Mouse (Mus musculus): ENCODE results near the gene Gm10203.
A peak's percentile ranks its signal among the peaks of the same experiment; 100 is the strongest.
"Not testable (repeated sequence)": the region's sequence is repeated elsewhere in the genome, so short reads cannot be mapped to it uniquely, and the experiment has no call there.

The Gm10203 gene

GRCm38 (mm10) chr6:149129870-149130269 lies at the start of gene Gm10203:
Gene Gm10203 (plus strand): TSS chr6:149130170.
- DNase-seq (ENCODE audit: low read depth): not testable (repeated sequence)

DNA sequence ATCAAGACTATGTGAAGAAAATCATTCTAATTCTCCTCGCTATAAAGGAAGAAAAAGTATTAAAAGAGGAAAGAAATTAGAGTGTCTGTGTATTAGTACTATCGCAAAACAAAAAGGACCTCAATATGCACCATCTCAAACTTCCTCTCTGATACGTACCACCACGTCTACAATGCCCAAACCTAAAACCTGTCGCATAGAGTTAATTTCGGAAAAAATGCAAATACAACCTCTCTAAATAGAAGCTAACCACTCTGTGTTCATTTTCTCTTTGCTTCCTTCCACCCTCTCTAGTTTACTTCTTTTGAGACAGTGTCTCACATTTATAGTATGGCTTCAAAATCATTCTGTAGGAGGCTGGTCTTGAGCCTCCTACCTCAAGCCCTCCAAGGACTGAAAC lies 37.6 kb upstream of the Gm10203 start:
- DNase-seq (ENCODE audit: low read depth): no peak

DNA sequence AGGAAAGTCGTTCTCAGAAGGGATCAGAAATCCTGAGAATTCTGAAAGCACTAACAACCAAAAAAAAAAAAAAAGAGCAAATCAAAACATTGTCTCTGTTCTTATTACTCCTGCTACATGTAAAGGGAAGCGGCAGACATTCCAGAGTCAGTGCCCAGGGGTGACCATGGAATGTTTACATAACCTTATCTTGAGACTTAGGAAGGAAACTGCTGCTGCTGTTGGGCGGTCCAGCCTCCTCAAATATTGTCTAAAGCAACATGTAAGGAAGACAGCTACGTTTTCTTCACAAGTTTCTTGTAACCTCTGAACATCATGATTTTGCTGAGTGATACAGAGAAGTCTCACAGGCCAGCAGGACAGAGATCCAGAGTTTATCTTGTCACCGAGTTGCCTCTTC lies 36.5 kb upstream of the Gm10203 start:
- DNase-seq (ENCODE audit: low read depth): no peak

DNA sequence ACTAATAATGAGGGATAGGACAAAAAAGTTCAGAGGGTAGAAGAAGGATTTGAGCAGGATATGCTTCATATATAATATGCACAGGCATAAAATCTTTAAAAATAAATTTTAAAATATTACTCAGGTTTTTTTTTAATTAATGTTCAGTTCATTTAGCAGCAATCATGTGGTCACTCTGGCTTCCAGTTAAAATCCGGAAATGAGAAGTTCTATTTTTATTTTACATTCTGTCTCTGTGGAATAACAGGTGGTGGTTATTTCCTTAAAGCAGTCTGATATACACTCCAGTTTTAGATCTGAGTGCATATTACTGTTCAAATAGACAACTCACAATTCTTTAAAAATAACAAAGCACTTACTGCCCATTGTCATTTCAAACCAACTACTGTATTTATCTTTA lies 35.4 kb upstream of the Gm10203 start:
- DNase-seq (ENCODE audit: low read depth): no peak

- no peak for DNase-seq (ENCODE audit: low read depth)
These were observed 34.6 kb upstream of the Gm10203 start for GRCm38 (mm10) chr6:149095389-149095788.

DNA sequence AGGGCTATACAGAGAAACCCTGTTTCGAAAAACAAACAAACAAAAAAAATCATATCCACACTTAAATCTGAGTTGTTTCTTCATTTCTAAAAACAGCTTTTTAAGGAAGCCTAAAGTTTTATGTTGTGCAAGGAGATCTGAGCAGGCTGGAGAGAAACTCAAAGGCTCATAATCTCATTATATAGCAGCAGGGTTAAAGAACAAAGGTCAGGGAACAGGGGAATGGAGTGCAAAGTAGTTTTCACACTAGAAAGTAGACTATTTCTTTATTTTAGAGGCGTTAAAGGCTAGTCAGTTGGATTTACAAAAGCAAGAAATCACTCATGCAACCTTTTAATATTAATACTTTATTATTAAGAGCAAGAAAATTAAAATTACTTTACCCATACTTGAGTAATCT lies 33.7 kb upstream of the Gm10203 start:
- no peak for DNase-seq (ENCODE audit: low read depth)

- DNase-seq (ENCODE audit: low read depth): no peak
These were observed 32.7 kb upstream of the Gm10203 start for GRCm38 (mm10) chr6:149097276-149097675.

GRCm38 (mm10) chr6:149098993-149099392 lies 31.0 kb upstream of the Gm10203 start:
- DNase-seq (ENCODE audit: low read depth): no peak

DNA sequence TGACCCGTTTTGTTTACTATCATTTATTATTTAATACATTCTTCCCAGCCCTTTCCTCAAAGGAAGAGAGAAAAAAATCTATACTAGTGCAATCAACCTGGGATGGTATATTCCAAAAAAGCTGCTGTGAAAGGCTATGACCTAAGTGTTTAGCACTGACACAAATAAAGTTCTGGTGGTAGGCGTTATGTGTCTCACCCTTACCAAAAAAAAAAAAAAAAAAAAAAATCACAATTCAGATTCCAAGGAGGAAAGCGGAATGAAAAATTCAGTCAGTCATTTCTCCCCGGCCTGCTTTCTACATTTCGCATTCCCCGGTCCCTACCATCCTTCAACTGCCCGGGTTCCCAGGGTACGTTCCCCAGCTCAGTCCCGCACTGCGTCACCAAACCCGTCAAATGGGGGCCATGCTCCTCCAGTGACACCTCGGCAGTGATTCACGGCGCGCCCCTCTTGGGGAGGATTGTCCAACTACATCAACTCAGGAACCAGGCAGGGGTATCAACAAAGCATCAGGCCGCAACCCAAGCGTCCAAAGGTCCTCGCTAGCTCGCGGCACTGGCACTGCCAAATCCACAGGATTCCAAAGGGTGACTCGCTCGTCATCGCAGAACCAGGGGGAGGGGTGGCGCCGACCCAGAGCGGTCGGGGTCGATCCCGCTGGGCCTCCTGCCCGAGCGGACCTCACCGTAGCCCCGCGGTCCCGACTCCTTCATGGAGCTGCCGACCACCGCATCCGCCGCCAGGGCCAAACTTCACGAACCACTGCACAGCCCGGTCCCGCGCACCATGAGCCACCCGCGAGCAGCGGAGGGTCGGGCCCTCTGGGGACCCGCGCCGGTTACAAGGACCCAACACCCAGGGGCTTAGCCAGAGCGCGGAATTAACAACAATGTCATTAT lies 29.5 kb upstream of the Gm10203 start:
- no peak for DNase-seq (ENCODE audit: low read depth)

GRCm38 (mm10) chr6:149101076-149101942 lies 28.7 kb upstream of the Gm10203 start, which contains the start of gene Dennd5b:
Gene Dennd5b (minus strand): TSS chr6:149101680.
- DNase-seq (ENCODE audit: low read depth): no peak

GRCm38 (mm10) chr6:149101943-149102243 lies 28.1 kb upstream of the Gm10203 start:
- no peak for DNase-seq (ENCODE audit: low read depth)

GRCm38 (mm10) chr6:149103451-149103850 lies 26.5 kb upstream of the Gm10203 start:
- no peak for DNase-seq (ENCODE audit: low read depth)

DNA sequence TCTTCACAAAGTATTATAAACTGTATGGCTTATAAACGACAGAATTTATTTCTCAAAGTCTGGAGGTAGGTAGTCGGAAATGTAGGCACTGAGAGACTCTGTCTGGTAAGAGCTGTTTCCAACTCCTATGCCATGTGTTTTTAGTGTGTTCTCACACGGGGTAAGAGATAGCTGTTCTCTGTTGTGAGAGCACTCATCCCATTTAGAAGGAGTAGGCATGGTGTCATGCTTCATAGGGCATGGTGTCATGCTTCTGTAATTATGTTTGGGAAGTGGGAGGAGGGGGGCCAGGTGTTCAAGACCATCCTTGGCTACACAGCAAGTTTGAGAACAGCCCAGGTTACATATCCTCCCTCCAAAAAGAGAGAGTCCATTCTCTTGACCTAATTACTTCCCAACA lies 22.4 kb upstream of the Gm10203 start:
- DNase-seq (ENCODE audit: low read depth): no peak

DNA sequence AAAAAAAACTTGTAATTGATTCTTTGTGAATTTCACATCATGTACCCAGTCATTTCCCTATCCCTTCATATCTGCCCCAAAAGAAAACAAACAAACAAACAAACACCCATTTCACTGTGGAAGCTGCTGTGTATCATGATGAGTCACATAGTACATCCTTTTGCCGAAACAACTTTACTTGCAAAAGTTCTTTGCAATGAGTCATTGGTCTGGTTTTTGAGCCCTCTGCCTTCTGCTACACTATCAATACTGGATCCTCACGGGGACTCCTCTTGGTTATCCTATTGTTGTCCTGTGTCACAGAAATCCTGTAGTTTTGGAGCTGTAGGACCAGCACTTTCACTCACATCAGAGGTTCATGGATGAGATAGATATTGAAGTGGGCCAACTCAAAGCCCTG lies 21.1 kb upstream of the Gm10203 start:
- DNase-seq (ENCODE audit: low read depth): no peak

GRCm38 (mm10) chr6:149116992-149117391 lies 13.0 kb upstream of the Gm10203 start:
- no peak for DNase-seq (ENCODE audit: low read depth)

- DNase-seq (ENCODE audit: low read depth): no peak
These were observed 11.0 kb upstream of the Gm10203 start for GRCm38 (mm10) chr6:149118935-149119334.

DNA sequence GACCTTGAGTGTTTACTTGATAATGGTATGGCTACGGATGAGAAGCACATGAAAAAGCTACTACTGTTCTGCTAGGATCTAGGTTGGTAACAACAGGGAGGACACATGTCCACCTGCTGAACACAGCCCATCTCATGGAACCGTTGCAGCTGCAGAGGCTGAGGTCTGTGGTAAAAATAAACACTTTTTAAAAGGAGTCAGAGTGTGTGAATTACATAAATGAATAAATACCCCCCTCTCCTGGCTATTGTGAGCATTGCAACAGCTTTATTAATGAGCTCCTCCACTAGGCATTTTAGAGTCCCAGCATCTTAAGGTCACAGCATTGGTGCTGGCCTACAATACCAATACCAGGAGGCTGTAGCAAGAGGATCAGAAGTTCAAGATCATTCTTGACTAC lies 10.1 kb upstream of the Gm10203 start:
- DNase-seq (ENCODE audit: low read depth): no peak

DNA sequence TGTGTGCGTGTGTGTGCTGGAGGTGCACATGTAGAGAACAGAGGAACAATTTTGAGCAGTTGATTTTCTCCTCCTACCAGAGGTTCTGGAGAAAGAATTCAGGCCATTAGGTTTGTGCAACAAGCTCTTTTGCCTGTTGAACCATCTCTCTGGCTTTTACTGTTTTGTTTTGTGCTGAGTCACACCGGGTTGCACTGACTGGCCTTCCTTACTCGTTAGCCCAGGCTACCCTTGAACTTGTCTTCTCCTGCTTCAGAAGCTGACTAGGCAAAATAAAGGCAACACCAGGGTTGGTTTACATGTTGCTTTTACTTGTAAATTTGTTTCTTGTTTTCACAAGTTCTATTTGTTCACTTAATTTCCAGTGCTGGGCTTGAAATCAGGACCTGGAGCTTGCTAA lies 6.9 kb upstream of the Gm10203 start:
- no peak for DNase-seq (ENCODE audit: low read depth)

DNA sequence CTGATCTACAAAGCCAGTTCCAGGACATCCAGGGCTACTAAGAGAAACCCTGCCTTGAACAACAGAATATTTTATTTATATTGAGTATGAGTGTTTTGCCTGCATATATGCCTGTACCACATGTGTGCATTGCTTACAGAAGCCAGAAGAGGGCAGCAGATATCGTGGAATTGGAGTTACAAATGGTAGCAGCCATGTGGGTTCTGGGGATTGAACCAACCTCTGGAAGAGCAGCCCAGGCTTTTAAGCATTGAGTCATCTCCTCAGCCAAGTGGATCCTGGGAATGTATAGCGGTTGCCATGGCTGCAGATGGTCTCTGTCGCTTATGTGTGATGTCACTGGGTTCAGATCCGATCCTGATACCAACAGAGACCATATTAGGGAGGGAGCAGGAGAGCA lies 3.3 kb upstream of the Gm10203 start:
- no peak for DNase-seq (ENCODE audit: low read depth)

DNA sequence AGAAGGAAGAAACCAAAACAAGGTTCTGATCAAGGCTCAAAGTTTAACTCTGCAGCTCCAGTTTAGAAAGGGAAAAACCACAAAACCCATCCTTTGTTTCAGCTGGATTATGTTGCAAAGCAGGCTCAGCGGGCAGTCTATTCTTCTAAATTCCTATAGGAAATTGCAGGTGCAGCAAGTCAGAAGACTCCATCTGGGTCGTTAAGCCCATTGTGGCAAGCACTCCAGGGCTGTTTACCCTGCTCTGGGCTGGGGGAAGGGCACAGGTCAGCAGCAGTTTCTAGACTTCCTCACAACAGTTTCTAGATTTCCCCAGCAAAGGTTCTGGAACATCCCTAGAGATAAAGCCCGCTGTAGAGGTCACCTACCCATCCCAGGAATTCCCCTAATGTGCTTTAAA lies 1.1 kb downstream of the Gm10203 start:
- no peak for DNase-seq (ENCODE audit: low read depth)

GRCm38 (mm10) chr6:149132311-149133077 lies 2.5 kb downstream of the Gm10203 start:
- peak; percentile 60 for DNase-seq (ENCODE audit: low read depth)

DNA sequence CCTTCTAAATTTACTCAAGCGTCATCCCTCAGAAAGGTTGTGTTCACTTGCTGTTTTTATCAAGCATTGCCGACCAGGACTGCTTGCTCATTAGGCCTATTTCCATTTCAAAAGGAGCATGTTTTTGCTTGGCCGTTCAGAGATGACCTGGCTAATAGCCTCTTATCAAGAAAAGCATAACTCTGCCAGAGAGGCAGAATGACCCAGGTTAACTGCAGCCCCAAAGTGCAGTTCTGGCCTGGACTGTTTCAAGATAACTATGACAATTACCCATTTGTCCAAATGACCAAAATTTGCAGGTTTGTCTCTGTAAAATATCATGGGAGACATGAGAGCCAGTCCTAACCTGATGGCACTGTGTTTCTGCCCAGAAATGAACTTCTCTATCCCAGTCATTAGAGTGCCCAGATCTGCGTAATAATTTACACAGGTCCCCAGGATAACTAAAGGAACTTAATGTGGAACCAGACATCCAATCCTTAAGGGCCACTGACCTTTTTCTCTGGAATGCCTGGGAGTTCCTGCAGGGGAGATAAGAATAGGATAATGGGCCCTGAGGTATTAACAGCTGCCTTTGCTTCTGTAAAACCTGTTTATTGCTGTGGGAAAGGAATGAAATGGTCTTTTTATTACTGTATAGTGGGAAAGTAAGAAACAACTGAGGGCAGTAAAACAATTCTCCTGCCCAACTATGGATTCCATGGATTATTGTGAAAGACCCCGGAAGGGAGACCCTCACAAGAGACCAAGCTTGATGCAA lies 4.6 kb downstream of the Gm10203 start:
- DNase-seq (ENCODE audit: low read depth): no peak
